Mouse (Mus musculus) MEL (cell line): ENCODE measurements around the gene Ak7. TPM values are rescaled to one million over a fixed set of nuclear protein-coding genes. Genes with fewer than 3 reads are reported as not detected.
A peak's percentile ranks its signal among the peaks of the same experiment; 100 is the strongest.

Experiments
- DNase-seq: peaks from one replicate; pipeline ENCODE4 v3.0.0; 2011; ENCODE audit warnings: low read depth, low spot score
- H3K27ac ChIP-seq: 2 replicates; pipeline ENCODE4 v1.5.1; 2012; ENCODE audit warnings: low read depth, mild to moderate bottlenecking, control low read depth, low read length, moderate library complexity; ENCODE audit not compliant: control insufficient read depth
- H3K27me3 ChIP-seq, 2 experiments: fragments of 150-350 bp in 1 of 2; sonication (generic) in 1 of 2; 2 replicates each; pipeline ENCODE4 v1.6.1; 2012; ENCODE audit warnings: low read length in 2 of 2, mild to moderate bottlenecking in 2 of 2, improper control_type of control experiment in 1 of 2, moderate library complexity in 1 of 2; ENCODE audit not compliant: insufficient read depth in 2 of 2, control insufficient read depth in 1 of 2
- H3K36me3 ChIP-seq, 2 experiments: 2 replicates each; pipeline ENCODE4 v1.6.1; 2012 to 2014; ENCODE audit warnings: low read length in 2 of 2, improper control_type of control experiment in 1 of 2, inconsistent platforms in 1 of 2, mild to moderate bottlenecking in 1 of 2; ENCODE audit not compliant: insufficient read depth in 2 of 2, control insufficient read depth in 1 of 2
- H3K4me1 ChIP-seq, 2 experiments: fragments of 150-350 bp in 1 of 2; sonication (generic) in 1 of 2; 2 replicates each; pipeline ENCODE4 v1.6.1; 2012; ENCODE audit warnings: low read length in 2 of 2, improper control_type of control experiment in 1 of 2, mild to moderate bottlenecking in 1 of 2; ENCODE audit not compliant: insufficient read depth in 2 of 2, control insufficient read depth in 1 of 2
- H3K4me3 ChIP-seq, 2 experiments: fragments of 150-350 bp in 1 of 2; sonication (generic) in 1 of 2; 2 replicates each; pipeline ENCODE4 v1.5.1; 2012; ENCODE audit warnings: low read depth in 2 of 2, low read length in 2 of 2, mild to moderate bottlenecking in 2 of 2, moderate library complexity in 2 of 2, control low read depth in 1 of 2, improper control_type of control experiment in 1 of 2; ENCODE audit not compliant: control insufficient read depth in 1 of 2, insufficient read depth in 1 of 2
- H3K79me2 ChIP-seq: 2 replicates; pipeline ENCODE4 v1.6.1; 2012; ENCODE audit warnings: mild to moderate bottlenecking, low read length, moderate library complexity; ENCODE audit not compliant: control insufficient read depth, poor library complexity, insufficient read depth
- H3K9ac ChIP-seq: 2 replicates; pipeline ENCODE4 v1.6.1; 2012; ENCODE audit warnings: low read depth, mild to moderate bottlenecking, control low read depth, low read length, moderate library complexity; ENCODE audit not compliant: control insufficient read depth, poor library complexity, severe bottlenecking
- H3K9me3 ChIP-seq: fragments of 150-350 bp; sonication (generic); replicated peaks from 2 replicates; pipeline ENCODE4 v1.6.1; 2012; ENCODE audit warnings: mild to moderate bottlenecking, low read length, improper control_type of control experiment, moderate library complexity; ENCODE audit not compliant: insufficient read depth
- CHD1 ChIP-seq: IDR thresholded peaks from 2 replicates; pipeline ENCODE4 v1.6.1; 2012; ENCODE audit warnings: low read depth, mild to moderate bottlenecking, inconsistent platforms, low read length, improper control_type of control experiment
- EP300 ChIP-seq, 2 experiments: IDR thresholded peaks; 2 replicates each; pipeline ENCODE4 v1.6.1; 2011; ENCODE audit warnings: improper control_type of control experiment in 2 of 2, low read length in 2 of 2, low read depth in 1 of 2, mild to moderate bottlenecking in 1 of 2
- JUND ChIP-seq: IDR thresholded peaks from 2 replicates; pipeline ENCODE4 v1.6.1; 2011; ENCODE audit warnings: low read depth, mild to moderate bottlenecking, improper control_type of control experiment, low read length
- KAT2A ChIP-seq: conservative IDR thresholded peaks from 2 replicates; pipeline ENCODE4 v1.6.1; 2012; ENCODE audit warnings: low read depth, low read length, improper control_type of control experiment, inconsistent platforms
- MAZ ChIP-seq: IDR thresholded peaks from 2 replicates; pipeline ENCODE4 v1.6.1; 2012; ENCODE audit warnings: low read depth, mild to moderate bottlenecking, inconsistent platforms, low read length, improper control_type of control experiment
- MYC ChIP-seq: IDR thresholded peaks from 2 replicates; pipeline ENCODE4 v1.6.1; 2011; ENCODE audit warnings: low read depth, mild to moderate bottlenecking, low read length, improper control_type of control experiment, moderate library complexity
- NELFE ChIP-seq: IDR thresholded peaks from 2 replicates; pipeline ENCODE4 v1.6.1; 2011; ENCODE audit warnings: low read depth, low read length, improper control_type of control experiment
- NRF1 ChIP-seq: IDR thresholded peaks from 2 replicates; pipeline ENCODE4 v1.6.1; 2014; ENCODE audit warnings: low read depth, mild to moderate bottlenecking, inconsistent platforms, low read length, improper control_type of control experiment, moderate library complexity; ENCODE audit not compliant: poor library complexity, insufficient read depth, severe bottlenecking
- POLR2AphosphoS2 ChIP-seq: IDR thresholded peaks from 2 replicates; pipeline ENCODE4 v1.6.1; 2011; ENCODE audit warnings: low read length, improper control_type of control experiment
- RAD21 ChIP-seq: IDR thresholded peaks from 2 replicates; pipeline ENCODE4 v1.6.1; 2011; ENCODE audit warnings: mild to moderate bottlenecking, low read depth, low read length, improper control_type of control experiment
- RCOR1 ChIP-seq: IDR thresholded peaks from 2 replicates; pipeline ENCODE4 v1.6.1; 2012; ENCODE audit warnings: low read depth, mild to moderate bottlenecking, inconsistent platforms, low read length, improper control_type of control experiment
- TCF12 ChIP-seq: IDR thresholded peaks from 2 replicates; pipeline ENCODE4 v1.6.1; 2014; ENCODE audit warnings: low read depth, mild to moderate bottlenecking, inconsistent platforms, low read length, improper control_type of control experiment, moderate library complexity
- UBTF ChIP-seq: IDR thresholded peaks from 2 replicates; pipeline ENCODE4 v1.6.1; 2012; ENCODE audit warnings: low read depth, mild to moderate bottlenecking, inconsistent platforms, low read length, improper control_type of control experiment, moderate library complexity, borderline replicate concordance; ENCODE audit not compliant: insufficient read depth
- USF2 ChIP-seq, 2 experiments: IDR thresholded peaks; 2 replicates each; pipeline ENCODE4 v1.6.1; 2011 to 2012; ENCODE audit warnings: improper control_type of control experiment in 2 of 2, low read length in 2 of 2, borderline replicate concordance in 1 of 2, inconsistent platforms in 1 of 2, low read depth in 1 of 2, mild to moderate bottlenecking in 1 of 2; ENCODE audit not compliant: insufficient read depth in 1 of 2
- ZMIZ1 ChIP-seq: IDR thresholded peaks from 2 replicates; pipeline ENCODE4 v1.6.1; 2012; ENCODE audit warnings: low read depth, mild to moderate bottlenecking, inconsistent platforms, low read length, improper control_type of control experiment, moderate library complexity
- polyA plus RNA-seq, 2 experiments: library from polyadenylated mRNA; stranded (reverse) in 1 of 2; unstranded in 1 of 2; fragments of >175 nt in 1 of 2; fragments of >200 nt in 1 of 2; gene quantifications; 2 replicates each; pipeline versions ENCODE4 v1.2.1 to v1.2.4; 2012; ENCODE audit warnings: low replicate concordance in 2 of 2, low read depth in 1 of 2; ENCODE audit not compliant: insufficient read length in 2 of 2, insufficient read depth in 1 of 2, missing spikeins in 1 of 2
- total RNA-seq: library from RNA; depleted of rRNA; stranded (reverse); fragments of 300-350 nt; gene quantifications from 2 replicates; pipeline ENCODE4 v1.2.3, GENCODE M21; 2012

Gene Ak7
- total and polyA plus RNA-seq, 3 experiments = 0.31 to 0.36 TPM; not detected in 1

- Histone ChIP-seq H3K79me2 (peaks cover 80% of the 10 kb centered on the region), H3K27ac (no peak overlapping the region), H3K9me3 (no peaks in the 10 kb centered on the region), H3K4me3 (no peak overlapping the region), H3K36me3 (peaks cover 20 to 34% of the 10 kb centered on the region in 2 experiments), H3K9ac (no peak overlapping the region), H3K27me3 (no peaks in the 10 kb centered on the region), H3K4me1 (no peaks in the 10 kb centered on the region; a peak in 1 of 4 replicates)
- TF ChIP-seq KAT2A = no peak
- TF ChIP-seq RAD21 = no peak
- no peak for TF ChIP-seq ZMIZ1
- TF ChIP-seq CHD1 = no peak
- no peak for TF ChIP-seq MYC
- no peak for TF ChIP-seq NELFE
- TF ChIP-seq EP300 (IDR thresholded peaks at IDR 0.05; ENCODE audit: low read depth in 1 of 2, low read length in 2 of 2) = no peak
- TF ChIP-seq UBTF = no peak
- no peak for TF ChIP-seq TCF12
- TF ChIP-seq NRF1 = no peak
- TF ChIP-seq POLR2AphosphoS2 = no peak
- TF ChIP-seq MAZ = no peak
- TF ChIP-seq RCOR1 = no peak
- no peak for TF ChIP-seq JUND
- no peak for TF ChIP-seq USF2 (IDR thresholded peaks at IDR 0.05; ENCODE audit: borderline replicate concordance in 1 of 2, insufficient read depth in 1 of 2, low read depth in 1 of 2, low read length in 2 of 2)
- no peak for DNase-seq
These were observed 89.1 kb downstream of the Ak7 start for GRCm38 (mm10) chr12:105794896-105795295.

GRCm38 (mm10) chr12:105798001-105798400 is 92.2 kb downstream of the Ak7 start:
- Histone ChIP-seq H3K36me3 (peaks cover 18 to 49% of the 10 kb centered on the region in 2 experiments), H3K9ac (no peak overlapping the region), H3K27me3 (no peaks in the 10 kb centered on the region), H3K79me2 (peaks cover 67% of the 10 kb centered on the region), H3K27ac (no peak overlapping the region), H3K4me1 (peaks cover 0 to 4% of the 10 kb centered on the region in 2 experiments; a peak in 2 of 4 replicates), H3K9me3 (no peaks in the 10 kb centered on the region), H3K4me3 (no peak overlapping the region)
- TF ChIP-seq EP300 (IDR thresholded peaks at IDR 0.05; ENCODE audit: low read depth in 1 of 2, low read length in 2 of 2) = no peak
- peak; percentile 23; the same call in 1 of the 2 replicates for TF ChIP-seq RCOR1
- DNase-seq = no peak
